Mouse (Mus musculus): ENCODE results near the gene Cntnap5c.
"Not testable (repeated sequence)": the region's sequence is repeated elsewhere in the genome, so short reads cannot be mapped to it uniquely, and the experiment has no call there.

Cntnap5c gene

DNA sequence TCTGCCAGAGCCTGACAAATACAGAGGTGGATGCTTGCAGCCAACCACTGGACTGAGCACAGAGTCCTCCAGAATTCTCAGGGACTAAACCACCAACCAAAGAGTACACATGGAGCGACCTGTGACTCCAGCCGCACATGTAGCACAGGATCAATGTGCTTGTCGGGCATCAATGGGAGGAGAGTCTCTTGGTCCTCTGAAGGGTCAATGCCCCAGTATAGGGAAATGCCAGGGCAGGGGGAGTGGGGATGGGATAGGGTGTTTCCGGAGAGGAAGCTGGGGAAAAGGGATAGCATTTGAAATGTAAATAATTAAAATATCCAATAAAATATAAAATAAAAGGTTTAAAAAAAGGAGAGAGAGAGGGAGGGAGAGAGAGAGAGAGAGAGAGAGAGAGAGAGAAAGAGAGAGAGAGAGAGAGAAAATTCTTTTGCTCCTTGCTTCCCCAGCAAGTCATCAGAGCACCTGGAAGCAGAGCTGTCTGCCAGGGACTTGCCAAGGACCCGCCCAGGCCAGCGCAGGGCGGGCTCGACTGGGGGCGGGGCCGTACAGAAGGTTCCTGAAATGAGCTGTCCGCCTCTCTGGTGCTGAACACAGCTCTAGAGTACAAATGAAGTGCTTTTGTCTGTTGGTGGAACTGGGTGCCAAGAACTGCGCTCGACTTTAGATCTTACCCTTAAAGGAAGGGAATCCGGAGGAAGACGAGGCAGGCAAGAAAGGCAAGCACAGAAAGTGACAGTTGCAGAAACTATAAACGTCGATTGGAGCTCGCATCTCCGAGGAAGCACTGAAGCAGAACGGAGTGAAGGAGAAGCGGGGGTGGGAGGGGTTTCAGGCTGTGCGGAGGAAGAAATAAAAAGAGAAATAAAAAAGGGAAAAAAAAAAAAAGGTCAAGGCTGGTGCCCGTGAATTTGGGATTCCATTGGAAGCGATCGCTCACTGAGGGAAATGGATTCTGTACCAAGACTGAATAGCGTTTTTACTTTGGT lies at the start of gene Cntnap5c:
Gene Cntnap5c, plus strand, starts transcription at position 949 of the 989 bp plus-strand sequence.
- peak; percentile 53 for DNase-seq

DNA sequence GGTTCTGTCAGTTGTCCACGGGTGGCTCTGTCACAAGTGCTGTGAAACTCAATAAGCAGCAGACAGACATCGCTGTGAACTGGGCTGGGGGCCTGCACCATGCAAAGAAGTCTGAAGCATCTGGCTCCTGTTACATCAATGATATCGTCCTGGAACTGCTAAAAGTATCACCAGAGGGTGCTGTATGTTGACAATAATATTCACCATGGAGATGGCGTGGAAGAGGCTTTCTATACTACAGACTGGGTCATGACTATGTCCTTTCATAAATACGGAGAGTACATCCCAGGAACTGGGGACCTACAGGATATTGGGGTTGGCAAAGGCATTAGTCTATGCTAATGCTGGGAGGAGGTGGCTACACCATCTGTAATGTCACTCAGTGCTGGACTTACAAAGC lies 27.3 kb upstream of the Cntnap5c start, which contains the start of gene Gm21834:
Gene Gm21834, minus strand, starts transcription at position 101 of the 400 bp plus-strand sequence.
- DNase-seq, result no peak

DNA sequence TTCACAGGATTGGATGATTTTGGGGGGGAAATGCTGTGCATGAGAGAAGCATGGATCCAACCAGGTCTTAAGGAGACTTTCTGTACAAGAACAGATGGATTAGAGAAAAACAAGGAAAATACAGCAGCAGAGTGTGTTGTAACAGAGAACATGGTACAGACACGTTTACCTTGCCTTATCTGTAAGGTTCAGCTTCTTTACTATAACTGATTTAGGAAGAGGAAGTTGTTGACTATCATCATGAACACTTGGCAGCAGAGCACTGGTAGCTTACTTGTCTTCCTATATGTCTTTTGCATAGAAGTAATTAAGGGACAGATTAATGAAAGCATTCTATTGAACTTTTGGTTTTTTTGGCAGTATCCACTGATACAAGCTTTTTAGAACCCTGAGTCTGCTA lies 11.3 kb upstream of the Cntnap5c start:
- no peak for DNase-seq

DNA sequence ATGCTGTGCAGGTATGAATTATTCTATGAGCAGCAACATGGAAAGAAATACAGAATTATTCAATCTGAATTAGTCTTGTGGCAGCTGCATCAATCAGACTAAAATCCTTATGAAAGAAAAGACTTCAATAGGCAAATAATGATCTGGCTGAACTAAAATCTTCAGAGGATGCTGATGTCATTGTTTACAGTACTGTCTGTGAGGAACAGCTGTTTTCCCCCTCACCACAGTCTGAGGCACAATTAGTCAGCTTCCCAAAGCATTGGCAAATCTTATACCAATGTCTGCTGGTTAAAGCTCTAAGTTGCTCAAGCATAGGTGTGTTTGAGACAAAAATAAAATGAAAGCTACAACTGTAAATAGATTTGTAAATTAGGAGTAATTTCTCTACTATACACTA lies 2.1 kb upstream of the Cntnap5c start:
- DNase-seq, result no peak

DNA sequence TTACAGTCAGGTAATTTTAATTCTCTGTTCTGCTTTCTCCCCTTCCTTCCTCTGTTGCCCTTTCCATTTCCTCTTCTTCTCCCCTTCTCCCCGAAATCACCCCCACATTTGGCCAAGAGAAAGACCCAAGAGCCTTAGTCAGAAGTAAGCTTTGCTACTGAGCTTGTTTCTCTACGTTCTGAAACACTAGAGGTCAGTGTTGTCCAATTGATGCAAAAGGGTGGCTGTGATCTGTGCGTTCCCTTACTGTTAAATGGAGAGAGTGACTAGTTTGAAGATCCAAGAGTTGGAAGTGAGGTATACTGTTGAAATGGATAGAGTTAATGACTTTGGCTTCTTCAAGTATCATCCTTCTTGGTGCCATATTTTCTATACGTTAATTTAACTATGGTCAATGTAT lies 1.5 kb downstream of the Cntnap5c start:
- DNase-seq, result no peak

DNA sequence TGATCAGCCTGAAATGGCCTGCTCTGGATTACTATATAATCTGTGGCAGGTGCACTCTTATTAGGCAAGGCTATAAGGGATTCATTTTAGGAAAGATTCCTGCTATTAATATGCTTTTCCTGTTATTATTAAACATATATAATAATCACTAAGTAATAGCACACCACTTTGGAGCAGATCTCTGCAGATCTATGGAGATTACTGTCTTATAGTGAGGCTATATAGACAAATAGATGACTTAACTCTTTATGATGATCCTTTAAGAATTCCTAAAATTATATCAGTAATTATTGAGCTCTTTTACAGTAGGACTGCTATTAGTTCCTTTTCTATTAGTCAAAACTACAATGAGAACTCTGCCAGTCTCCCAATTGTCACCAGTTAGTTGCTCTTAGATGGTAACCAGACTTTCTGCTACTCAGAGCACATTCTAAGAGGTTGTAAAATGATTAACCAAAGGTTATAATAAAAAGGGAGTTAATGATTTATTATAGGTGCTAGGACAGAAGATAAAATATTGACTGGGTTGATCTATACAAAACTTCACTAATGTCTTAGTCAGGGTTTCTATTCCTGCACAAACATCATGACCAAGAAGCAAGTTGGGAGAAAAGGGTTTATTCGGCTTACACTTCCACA lies 18.9 kb downstream of the Cntnap5c start:
- DNase-seq, result no peak

DNA sequence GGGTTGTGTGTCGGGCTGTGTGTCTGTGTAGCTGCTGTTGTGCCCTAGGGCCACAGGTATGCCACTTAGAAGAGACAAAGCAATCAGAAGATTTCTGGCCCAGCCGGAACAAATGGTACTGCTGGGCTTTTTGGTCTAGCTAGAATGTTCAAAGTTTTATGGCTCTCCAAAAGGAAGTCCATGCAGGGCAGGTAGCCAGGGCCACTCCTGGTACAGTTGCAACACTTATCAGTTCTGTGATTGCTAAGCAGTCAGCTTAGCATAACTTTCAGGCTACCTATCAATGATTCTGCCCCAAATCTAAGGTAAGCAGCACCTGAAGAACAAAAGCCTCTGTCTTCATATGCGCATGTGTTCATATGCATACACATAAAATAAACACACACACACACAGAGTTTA lies 26.0 kb downstream of the Cntnap5c start:
- no peak for DNase-seq

DNA sequence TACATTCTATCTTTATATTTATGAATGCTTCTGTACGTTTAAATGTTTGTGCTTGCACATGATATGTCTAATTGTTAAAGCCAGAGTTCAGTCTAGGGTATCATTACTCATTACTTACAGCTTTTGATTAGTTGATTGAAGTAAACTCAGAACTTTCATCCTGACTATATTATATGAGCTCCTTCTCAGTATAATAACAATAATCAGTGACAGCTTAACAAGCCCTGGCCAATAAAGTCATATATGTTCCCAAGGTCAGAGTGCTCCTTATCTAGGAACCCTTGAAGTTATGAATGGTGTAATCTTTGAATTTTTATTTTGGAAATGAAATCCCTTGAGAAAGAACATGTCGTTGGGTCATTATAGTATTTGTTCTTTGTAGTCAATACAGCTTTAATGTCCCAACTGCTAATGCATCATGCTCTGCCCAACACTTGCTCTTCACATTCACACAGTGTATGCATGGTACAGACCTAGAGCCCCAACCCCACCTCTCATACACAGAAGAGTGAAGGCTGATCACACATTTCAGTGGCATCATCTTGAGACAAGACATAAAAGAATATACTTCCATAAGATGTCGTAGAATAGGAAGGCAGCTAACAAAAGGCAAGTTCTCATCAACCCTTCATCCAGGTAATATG lies 27.4 kb downstream of the Cntnap5c start:
- DNase-seq, result no peak

DNA sequence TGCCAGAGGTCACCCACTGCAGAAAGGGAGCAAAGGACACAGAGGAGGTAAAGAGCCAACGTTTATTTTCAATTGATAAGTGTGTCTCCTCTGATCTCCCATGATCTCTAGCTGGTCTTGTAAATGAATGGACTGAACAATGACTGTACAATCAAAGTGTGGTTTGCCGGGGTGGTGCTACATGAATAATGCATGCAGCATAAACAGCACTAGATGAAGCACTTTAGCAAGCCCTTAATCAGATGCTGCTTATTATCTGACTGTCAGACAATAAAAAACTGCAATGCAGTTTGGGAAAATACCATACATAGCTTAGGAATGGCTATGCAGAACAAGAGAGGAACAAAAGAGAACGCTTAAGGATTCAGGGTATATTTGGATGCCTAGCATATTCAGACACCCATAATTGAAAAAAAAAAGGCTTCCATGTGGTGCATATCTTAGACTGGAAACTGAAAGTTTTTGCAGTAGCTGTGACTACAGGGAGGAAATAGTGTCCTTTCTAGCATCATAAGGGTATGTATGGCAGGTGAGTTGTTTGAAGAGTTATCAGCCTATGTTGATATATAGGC lies 30.1 kb downstream of the Cntnap5c start:
- no peak for DNase-seq

DNA sequence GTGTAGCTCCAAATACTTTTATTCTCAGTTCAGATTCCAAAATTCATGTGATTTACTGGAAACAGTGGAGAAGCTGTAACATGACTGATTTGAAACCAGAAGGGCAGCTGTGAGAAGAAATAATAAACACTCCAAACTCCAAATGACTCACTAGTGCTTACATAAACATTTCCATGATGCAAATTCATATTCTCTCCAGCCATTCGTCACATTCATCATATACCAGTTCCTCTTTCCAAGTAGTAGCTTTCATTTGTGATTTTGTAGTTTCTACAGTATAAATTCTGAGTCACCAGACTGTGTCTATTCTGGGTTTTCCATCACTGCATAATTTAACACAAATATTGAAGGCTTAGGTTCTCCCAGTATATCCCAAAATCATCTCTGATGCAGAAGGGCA lies 31.8 kb downstream of the Cntnap5c start:
- no peak for DNase-seq

DNA sequence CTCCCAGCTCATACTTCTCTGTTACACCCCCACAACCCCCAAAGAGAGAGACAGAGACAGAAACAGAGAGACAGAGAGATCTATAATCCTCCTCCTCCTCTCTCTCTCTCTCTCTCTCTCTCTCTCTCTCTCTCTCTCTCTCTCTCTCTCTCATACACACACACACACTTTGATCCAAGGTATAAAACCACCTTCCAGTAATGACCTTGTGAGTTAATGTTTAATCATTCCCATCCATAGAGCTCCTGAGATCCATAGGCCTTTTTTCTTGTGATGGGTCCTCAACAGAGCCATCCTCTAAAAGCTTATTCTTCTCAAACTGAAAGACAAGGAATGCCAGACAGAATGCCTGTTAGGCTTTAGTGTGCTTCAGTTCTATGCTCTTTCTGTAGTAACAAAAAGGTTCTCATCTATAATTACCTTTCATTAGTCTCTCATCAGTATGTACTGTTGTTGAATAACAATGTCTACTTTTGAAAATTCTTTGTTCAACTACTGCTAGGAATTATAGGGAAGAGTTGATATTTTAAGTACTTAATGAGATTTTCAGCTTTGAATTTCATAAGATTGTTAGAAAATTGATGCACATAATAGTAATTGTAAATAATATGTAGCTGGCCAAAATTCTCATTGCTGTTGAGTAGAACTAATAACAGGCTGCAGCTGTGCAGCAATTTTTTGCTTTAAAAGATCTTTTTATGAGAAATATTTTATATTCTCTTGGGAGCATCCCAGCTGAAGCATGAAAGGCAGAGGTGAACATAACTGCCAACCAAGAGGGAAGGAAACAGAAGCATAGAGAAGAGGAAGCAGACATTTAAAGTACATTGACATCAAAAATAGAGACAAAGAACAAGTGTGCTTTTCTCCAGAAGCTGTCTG lies 68.0 kb downstream of the Cntnap5c start:
- no peak for DNase-seq

DNA sequence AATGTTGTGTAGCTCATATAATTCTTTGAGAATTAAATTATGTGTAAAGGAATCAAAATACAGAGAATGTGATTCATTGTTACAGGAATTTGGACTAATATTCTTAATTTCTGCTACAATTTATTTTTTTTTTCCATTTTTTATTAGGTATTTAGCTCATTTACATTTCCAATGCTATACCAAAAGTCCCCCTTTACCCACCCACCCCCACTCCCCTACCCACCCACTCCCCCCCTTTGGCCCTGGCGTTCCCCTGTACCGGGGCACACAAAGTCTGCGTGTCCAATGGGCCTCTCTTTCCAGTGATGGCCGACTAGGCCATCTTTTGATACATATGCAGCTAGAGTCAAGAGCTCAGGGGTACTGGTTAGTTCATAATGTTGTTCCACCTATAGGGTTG lies 86.4 kb downstream of the Cntnap5c start:
- not testable (repeated sequence) for DNase-seq

DNA sequence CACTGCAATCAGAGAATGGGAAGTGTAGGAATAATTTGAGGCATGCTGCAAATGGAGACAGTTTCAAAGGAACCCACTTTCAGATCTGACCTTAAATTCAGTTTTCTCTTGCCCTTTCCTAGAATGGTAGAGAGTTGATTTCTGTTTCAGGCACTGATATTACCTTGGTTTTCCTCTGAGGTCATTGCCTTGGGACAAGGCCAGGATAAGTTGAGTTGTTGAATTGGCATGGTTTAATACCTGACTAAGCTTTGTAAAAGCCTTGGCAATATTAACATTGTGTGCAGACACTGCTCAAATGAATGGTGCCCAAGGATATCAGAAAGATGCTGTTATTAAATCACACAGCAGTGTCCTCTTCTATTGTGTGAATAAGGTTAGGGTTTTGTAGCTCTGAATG lies 96.6 kb downstream of the Cntnap5c start:
- no peak for DNase-seq

DNA sequence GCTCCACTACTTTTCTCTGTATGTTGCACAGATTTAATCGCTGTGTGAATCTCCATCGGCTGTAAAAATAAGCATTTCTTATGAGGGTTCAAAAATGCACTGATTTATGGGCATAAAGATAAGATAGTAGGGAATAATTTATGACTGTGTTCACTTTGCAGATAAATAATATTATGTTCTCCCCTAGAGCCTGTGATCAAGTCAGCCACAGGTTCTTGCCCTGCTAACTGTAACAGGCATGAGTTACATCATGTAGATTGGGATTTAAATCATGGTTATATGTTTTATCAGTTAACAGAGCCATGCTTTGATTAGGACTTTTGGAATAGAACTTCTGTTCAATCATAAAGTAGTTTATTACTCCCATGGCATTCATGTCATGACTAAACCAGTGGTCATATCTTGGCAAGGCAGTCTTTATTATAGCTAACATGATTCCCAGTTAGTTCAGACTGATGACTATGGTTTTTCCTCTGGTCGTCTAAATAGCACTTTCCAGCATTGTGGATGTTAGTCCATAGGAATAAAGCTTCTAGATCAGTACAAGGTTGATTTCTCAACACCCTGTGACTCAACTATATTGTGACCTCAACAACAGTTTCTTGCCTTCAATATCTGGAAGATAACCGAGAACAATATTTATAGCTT lies 118.5 kb downstream of the Cntnap5c start:
- DNase-seq, result no peak

DNA sequence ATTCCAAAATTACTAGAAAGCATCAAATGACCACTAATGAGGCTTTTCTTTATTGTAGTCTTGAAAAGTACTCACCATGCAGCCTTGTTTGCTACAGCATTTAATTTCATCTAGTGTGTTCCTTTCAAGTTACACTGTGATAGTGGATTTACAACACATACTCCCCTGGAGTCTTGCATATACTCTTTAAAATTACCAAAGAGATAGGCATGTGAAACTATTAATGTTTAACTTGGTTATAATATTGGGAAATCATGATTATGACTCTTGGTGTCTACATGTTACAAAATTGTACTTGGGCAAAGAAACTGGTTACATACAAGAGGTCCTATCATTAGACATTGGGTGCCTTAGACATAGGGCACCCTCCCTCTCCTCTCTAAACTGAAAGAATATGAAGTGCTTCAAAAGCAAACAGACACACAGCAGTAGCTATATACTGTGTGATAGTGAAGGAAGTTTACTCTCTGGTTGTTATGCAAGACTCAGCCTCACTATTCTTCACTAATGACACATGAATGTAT lies 142.5 kb downstream of the Cntnap5c start:
- no peak for DNase-seq

DNA sequence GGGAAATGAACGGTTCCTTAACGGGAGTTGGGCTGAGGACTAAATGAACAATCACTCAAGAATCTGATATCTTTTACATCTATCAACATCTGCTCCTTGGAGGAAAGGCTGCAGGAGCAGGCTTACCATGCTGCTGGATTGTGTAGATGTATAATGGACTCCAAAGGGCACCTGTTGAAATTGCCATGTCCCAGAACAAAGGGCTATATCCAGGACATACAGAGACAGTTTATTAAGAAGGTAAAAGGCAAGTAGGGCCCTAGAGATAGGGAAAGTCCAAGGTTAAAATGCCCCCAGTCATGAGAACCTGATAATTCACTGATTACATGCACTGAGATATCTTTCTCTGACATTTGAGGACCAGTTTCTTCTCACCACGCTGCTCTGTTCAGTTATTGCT lies 214.9 kb downstream of the Cntnap5c start:
- no peak for DNase-seq

DNA sequence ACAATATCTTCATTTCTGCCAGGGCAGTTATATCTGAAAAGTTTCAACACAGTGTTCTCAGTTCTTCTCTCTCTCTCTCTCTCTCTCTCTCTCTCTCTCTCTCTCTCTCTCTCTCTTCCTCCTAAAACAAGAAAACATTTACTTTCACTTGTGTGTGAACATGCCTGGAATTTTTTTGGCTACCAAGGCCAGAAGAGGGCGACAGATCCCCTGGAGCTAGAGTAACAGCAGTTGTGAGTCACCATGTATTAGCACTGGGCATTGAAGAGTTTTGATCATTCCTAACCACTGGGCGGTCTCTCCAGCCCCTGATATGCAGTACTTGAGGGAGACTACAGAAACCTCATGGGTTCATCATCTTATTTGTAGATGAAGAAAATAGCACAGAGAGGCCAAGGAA lies 219.1 kb downstream of the Cntnap5c start:
- peak; percentile 3 for DNase-seq

DNA sequence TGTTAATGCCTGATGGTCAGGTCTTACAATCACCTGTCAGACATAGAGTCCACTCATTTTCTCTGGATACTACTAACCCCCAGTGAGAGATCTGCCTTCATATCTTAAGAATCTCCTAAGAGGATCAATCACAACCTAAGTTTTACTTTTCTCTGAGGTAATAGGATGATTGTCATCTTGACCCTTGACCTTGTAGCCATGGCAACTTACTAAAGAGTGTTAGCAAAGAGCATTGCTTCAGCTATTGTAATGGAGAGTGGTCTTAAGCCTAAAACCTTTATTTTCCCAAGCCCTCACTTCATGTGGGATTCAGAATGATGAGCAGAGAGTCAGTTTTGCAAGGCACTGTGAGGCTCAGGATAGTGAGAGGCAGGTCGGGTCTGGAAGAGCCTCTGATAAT lies 227.1 kb downstream of the Cntnap5c start:
- DNase-seq, result no peak

DNA sequence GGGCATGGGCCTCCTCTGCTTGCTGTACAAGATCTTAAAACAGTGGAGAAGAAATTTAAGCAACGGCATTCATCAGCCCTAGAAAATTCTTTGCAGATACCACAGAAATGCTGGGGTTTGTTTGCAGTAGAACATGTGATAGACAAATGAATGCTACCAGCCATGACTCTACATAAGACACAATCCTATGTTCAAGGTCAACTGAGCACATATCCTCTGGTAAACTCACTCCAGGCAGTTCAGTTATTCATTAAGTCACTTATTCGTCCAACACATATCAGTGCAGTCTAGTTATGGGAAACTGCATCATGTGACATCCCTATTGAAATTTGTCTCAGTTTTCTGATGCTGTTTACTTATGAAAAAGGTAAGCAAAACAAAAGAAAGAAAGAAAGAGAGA lies 229.7 kb downstream of the Cntnap5c start:
- no peak for DNase-seq

DNA sequence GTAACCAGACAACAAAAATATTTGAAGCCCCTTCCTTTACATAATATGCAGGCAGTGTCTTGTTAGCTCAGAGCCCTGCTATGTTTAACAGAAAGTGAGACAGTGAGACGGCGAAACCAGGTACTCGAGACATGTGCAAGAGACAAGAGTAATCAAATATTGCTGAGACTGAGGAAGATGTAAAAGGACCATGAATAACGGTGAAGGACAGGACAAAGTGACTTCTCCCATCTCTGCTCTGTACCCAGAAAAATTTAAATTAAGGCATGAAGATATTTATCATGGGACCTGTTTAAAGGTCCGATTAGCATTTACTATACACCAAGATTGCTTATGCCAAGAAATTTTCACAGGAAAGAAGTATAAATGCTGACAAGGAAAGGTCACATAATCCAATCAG lies 233.5 kb downstream of the Cntnap5c start:
- DNase-seq, result no peak

DNA sequence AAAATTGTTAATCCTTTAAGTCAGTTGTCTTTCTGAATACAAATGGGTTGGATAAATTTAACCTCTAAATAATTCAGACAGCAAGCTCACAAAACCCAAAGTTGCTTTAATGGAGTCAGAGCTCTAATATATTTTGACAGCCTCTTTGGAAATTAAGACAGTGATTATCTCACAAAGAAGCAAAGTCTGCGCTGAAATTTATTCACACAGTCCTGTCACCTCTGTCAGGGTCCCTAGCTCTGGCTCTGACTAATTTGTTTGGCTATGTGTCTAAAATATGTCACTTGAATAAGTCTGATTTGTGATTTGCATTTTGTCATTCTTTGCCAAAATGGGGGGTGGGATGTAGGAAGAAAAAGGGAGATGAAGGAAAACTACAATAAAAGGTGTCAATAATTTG lies 234.0 kb downstream of the Cntnap5c start:
- no peak for DNase-seq

Data from liver (tissue).